Mouse (Mus musculus): ENCODE results near the gene Bcl2l11. TPM values are rescaled to one million over a fixed set of nuclear protein-coding genes. Genes with fewer than 3 reads are reported as not detected.

Bcl2l11 gene
- polyA plus RNA-seq, 1 experiment: 75.5 TPM

DNA sequence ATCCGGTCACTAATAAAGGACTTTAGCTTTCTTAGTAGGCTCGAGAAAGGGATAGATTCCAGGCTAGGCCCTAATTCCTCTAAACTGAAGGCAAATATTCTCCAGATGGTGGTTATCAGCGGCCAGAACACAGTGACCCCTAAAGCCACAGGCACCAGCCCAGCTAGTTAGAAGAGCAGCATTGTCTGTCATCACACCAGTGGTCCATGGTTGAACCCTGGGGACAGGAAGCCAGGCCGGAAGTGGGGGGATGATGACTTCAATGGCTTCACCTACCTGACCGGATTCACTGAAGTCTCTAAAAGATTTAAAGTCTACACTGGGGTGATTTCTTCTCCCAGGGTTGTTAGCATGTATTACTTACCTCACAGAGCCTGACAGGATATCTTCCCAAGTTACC is 23.8 kb downstream of the Bcl2l11 start:
- Histone ChIP-seq H3K4me1 (ENCODE audit: control insufficient read depth, insufficient read depth, low read length) (peaks cover 3% of the 10 kb centered on the region), H3K36me3 (ENCODE audit: control insufficient read depth, insufficient read depth, low read length, poor library complexity, severe bottlenecking) (peaks cover 18% of the 10 kb centered on the region), H3K27ac (ENCODE audit: insufficient read depth, low read length) (no peak overlapping the region), H3K4me3 (ENCODE audit: low read depth, low read length) (no peak overlapping the region), H3K27me3 (ENCODE audit: control insufficient read depth, insufficient read depth, low read length, poor library complexity, severe bottlenecking) (no peaks in the 10 kb centered on the region), H3K9ac (ENCODE audit: low read depth, poor library complexity, severe bottlenecking) (no peak overlapping the region), H3K9me3 (replicated peaks; ENCODE audit: control insufficient read depth, insufficient read depth, low read length, poor library complexity, severe bottlenecking) (no peaks in the 10 kb centered on the region)
- TF ChIP-seq CTCF (IDR thresholded peaks at IDR 0.05; ENCODE audit: low read depth, low read length) (no peak), POLR2A (IDR thresholded peaks at IDR 0.05; ENCODE audit: insufficient read depth, low read length) (no peak)

DNA sequence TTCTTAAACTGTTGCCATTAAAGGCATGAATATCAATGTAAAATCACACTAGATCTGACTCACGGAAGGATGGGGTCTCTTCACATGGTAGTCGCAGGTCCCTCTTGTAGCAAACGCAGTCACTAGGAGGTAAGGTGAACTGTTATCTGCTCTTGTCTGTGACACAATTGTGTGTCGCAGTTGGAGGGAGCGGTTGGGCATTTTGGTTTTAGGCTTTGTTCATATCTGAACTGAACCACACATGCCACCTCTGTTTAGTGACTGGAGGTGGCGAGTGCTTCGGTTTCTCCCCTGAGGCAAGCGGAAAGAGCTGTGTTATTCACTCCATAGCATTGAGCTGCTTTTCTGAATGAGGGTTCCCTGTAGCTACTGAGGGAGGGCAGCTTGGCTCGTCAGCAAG is 26.4 kb downstream of the Bcl2l11 start:
- H3K27ac ChIP-seq (ENCODE audit: insufficient read depth, low read length): no peak overlapping the region; the same call in 1 of the 2 replicates
- H3K9me3 ChIP-seq (replicated peaks; ENCODE audit: control insufficient read depth, insufficient read depth, low read length, poor library complexity, severe bottlenecking): no peaks in the 10 kb centered on the region
- H3K9ac ChIP-seq (ENCODE audit: low read depth, poor library complexity, severe bottlenecking): no peak overlapping the region
- TF ChIP-seq CTCF (IDR thresholded peaks at IDR 0.05; ENCODE audit: low read depth, low read length): no peak
- H3K4me3 ChIP-seq (ENCODE audit: low read depth, low read length): no peak overlapping the region
- peaks cover 15% of the 10 kb centered on the region for H3K36me3 ChIP-seq (ENCODE audit: control insufficient read depth, insufficient read depth, low read length, poor library complexity, severe bottlenecking)
- peaks cover 3% of the 10 kb centered on the region for H3K4me1 ChIP-seq (ENCODE audit: control insufficient read depth, insufficient read depth, low read length)
- H3K27me3 ChIP-seq (ENCODE audit: control insufficient read depth, insufficient read depth, low read length, poor library complexity, severe bottlenecking): no peaks in the 10 kb centered on the region

DNA sequence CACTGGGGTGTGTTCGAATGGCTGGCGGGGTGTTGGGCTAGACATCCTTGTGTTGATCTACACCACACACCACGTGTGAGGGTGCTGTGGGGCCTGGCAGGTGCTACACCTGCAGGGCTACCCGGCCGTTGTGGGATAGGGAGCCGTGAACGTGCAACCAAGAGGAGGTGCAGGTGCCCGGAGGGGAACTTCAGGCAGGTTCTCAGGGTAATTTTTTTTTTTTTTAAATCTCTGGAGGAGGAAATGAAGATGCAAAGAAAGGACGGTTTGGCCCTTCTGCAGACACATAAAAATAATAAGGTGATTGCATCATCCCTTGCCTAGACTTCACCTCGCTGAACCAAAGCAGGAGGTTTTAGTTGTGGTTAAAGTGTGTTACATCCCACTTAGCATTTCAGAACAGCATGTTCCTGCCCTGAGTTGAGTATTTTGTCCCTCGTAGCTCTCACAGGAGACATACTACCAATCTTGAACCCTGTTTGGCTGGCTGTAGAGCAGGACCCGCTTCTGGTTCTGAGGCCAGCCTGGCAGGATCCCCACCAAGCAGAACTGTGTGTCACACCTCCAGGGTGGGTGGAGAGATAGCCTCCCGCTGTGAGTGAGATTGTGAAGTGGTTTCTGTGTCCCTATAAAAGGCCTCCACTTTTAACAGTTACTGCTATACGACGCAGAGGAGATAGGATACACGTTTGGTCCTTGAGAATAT is 27.2 kb downstream of the Bcl2l11 start:
- Histone ChIP-seq H3K4me3 (ENCODE audit: low read depth, low read length) (0 out of 2 replicates have a peak overlapping the region, but pooled peaks have one; percentile 2), H3K9ac (ENCODE audit: low read depth, poor library complexity, severe bottlenecking) (no peak overlapping the region), H3K9me3 (replicated peaks; ENCODE audit: control insufficient read depth, insufficient read depth, low read length, poor library complexity, severe bottlenecking) (no peaks in the 10 kb centered on the region), H3K27me3 (ENCODE audit: control insufficient read depth, insufficient read depth, low read length, poor library complexity, severe bottlenecking) (no peaks in the 10 kb centered on the region), H3K36me3 (ENCODE audit: control insufficient read depth, insufficient read depth, low read length, poor library complexity, severe bottlenecking) (peaks cover 12% of the 10 kb centered on the region), H3K27ac (ENCODE audit: insufficient read depth, low read length) (no peak overlapping the region), H3K4me1 (ENCODE audit: control insufficient read depth, insufficient read depth, low read length) (peaks cover 3% of the 10 kb centered on the region)
- TF ChIP-seq POLR2A (IDR thresholded peaks at IDR 0.05; ENCODE audit: insufficient read depth, low read length) (no peak), CTCF (IDR thresholded peaks at IDR 0.05; ENCODE audit: low read depth, low read length) (no peak)

DNA sequence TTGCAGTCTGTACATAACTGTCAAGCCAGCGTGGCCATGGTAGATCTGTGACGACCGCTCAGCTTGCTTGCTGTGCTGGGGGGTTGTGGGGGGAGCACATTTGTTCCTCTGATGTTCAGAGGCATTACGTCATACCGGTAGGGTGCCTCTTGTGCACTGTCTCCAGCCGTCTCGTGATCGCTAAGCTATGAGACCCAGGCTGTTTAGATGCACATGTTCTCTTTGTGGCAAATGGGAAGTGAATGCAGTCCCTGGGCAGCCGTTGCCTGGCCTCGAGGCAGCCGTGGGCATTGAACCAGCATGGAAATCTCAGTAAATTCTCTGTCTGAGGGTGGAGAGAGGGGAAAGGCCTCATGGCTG is 27.7 kb downstream of the Bcl2l11 start:
- Histone ChIP-seq H3K27ac (ENCODE audit: insufficient read depth, low read length) (no peak overlapping the region), H3K4me3 (ENCODE audit: low read depth, low read length) (no peak overlapping the region), H3K4me1 (ENCODE audit: control insufficient read depth, insufficient read depth, low read length) (peaks cover 3% of the 10 kb centered on the region), H3K9ac (ENCODE audit: low read depth, poor library complexity, severe bottlenecking) (no peak overlapping the region), H3K27me3 (ENCODE audit: control insufficient read depth, insufficient read depth, low read length, poor library complexity, severe bottlenecking) (no peaks in the 10 kb centered on the region), H3K9me3 (replicated peaks; ENCODE audit: control insufficient read depth, insufficient read depth, low read length, poor library complexity, severe bottlenecking) (no peaks in the 10 kb centered on the region), H3K36me3 (ENCODE audit: control insufficient read depth, insufficient read depth, low read length, poor library complexity, severe bottlenecking) (peaks cover 8% of the 10 kb centered on the region)
- TF ChIP-seq EP300 (IDR thresholded peaks at IDR 0.05; ENCODE audit: insufficient read depth, low read depth, low read length) (no peak), POLR2A (IDR thresholded peaks at IDR 0.05; ENCODE audit: insufficient read depth, low read length) (no peak), CTCF (IDR thresholded peaks at IDR 0.05; ENCODE audit: low read depth, low read length) (no peak)

DNA sequence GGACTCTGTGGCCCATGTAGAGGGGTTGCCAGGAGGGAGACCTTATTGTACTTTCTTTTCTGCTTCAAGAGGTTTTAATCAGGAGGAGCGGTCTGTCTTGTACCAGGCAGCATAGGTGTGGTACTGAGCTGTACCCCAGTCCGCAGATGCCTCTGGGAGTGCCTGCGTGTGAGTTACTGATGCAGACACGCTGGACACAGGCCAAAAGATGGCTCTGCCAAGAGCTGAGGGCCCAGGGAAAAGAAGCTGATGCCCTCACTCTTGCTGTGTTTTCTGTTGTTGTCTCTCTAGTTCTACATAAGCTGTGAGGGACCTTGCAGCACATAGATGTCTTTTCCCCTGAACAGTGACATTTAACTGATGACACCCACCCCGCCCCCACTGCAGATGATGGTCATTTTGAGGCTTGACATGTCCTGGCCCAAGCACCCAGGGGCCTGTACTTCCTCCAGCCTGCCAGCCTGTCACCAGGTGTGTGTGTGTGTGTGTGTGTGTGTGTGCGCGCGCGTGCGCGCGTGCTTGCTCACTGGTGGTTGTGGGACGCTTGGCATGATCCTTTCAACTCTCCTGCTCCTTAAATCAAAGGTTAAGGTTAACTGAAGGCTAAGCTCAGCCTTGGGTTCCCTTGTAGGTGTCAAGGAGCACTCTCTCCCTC is 29.7 kb downstream of the Bcl2l11 start:
- no peak overlapping the region for H3K9ac ChIP-seq (ENCODE audit: low read depth, poor library complexity, severe bottlenecking)
- no peaks in the 10 kb centered on the region for H3K9me3 ChIP-seq (replicated peaks; ENCODE audit: control insufficient read depth, insufficient read depth, low read length, poor library complexity, severe bottlenecking)
- peaks cover 3% of the 10 kb centered on the region for H3K4me1 ChIP-seq (ENCODE audit: control insufficient read depth, insufficient read depth, low read length)
- TF ChIP-seq CTCF (IDR thresholded peaks at IDR 0.05; ENCODE audit: low read depth, low read length): no peak
- no peak for TF ChIP-seq POLR2A (IDR thresholded peaks at IDR 0.05; ENCODE audit: insufficient read depth, low read length)
- no peak for TF ChIP-seq EP300 (IDR thresholded peaks at IDR 0.05; ENCODE audit: insufficient read depth, low read depth, low read length)
- no peaks in the 10 kb centered on the region for H3K36me3 ChIP-seq (ENCODE audit: control insufficient read depth, insufficient read depth, low read length, poor library complexity, severe bottlenecking)
- H3K27ac ChIP-seq (ENCODE audit: insufficient read depth, low read length): no peak overlapping the region
- H3K4me3 ChIP-seq (ENCODE audit: low read depth, low read length): no peak overlapping the region
- H3K27me3 ChIP-seq (ENCODE audit: control insufficient read depth, insufficient read depth, low read length, poor library complexity, severe bottlenecking): no peaks in the 10 kb centered on the region

DNA sequence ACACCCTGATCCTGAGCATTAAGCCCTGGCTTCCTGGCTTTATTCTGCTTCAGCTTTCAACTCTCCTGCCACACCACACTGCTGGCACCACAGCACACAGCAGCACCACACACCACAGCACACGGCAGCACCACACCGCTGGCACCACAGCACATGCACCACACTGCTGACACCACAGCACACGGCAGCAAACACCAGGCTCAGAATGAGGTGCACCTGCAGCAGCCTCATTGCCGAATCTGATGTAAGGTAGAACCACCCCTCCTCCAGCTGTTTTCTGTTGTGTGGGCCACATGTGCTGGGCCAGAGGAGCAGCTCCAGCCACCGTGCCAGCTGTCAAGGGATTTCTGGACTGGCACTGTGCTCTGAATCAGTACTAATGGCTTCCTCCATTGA is 30.2 kb downstream of the Bcl2l11 start:
- no peak overlapping the region for H3K4me3 ChIP-seq (ENCODE audit: low read depth, low read length)
- peaks cover 3% of the 10 kb centered on the region for H3K4me1 ChIP-seq (ENCODE audit: control insufficient read depth, insufficient read depth, low read length)
- H3K36me3 ChIP-seq (ENCODE audit: control insufficient read depth, insufficient read depth, low read length, poor library complexity, severe bottlenecking): no peaks in the 10 kb centered on the region
- H3K9me3 ChIP-seq (replicated peaks; ENCODE audit: control insufficient read depth, insufficient read depth, low read length, poor library complexity, severe bottlenecking): no peaks in the 10 kb centered on the region
- no peak overlapping the region for H3K27ac ChIP-seq (ENCODE audit: insufficient read depth, low read length)
- no peak for TF ChIP-seq CTCF (IDR thresholded peaks at IDR 0.05; ENCODE audit: low read depth, low read length)
- TF ChIP-seq POLR2A (IDR thresholded peaks at IDR 0.05; ENCODE audit: insufficient read depth, low read length): no peak
- TF ChIP-seq EP300 (IDR thresholded peaks at IDR 0.05; ENCODE audit: insufficient read depth, low read depth, low read length): no peak
- no peak overlapping the region for H3K9ac ChIP-seq (ENCODE audit: low read depth, poor library complexity, severe bottlenecking)
- H3K27me3 ChIP-seq (ENCODE audit: control insufficient read depth, insufficient read depth, low read length, poor library complexity, severe bottlenecking): no peaks in the 10 kb centered on the region
